Mouse (Mus musculus) embryonic stem cell, embryonic (primary cell): ENCODE measurements around the gene Dgkq.

Experiments
- CTCF ChIA-PET, 4 experiments: fragments of 300-600 bp in 2 of 4; fragments of 350-600 bp in 2 of 4; sonication (Branson Sonifier 250); formaldehyde crosslinking; loops; one replicate each; lab custom pipeline; 2022; ENCODE audit warnings: inconsistent platforms in 2 of 4; lab: Charles Lee
- POLR2A ChIA-PET, 4 experiments: fragments of 300-600 bp in 2 of 4; fragments of 350-600 bp in 2 of 4; sonication (Branson Sonifier 250); formaldehyde crosslinking; loops; one replicate each; lab custom pipeline; 2022; ENCODE audit warnings: antibody characterized with exemption in 4 of 4, inconsistent platforms in 1 of 4; lab: Charles Lee

The Dgkq gene

DNA sequence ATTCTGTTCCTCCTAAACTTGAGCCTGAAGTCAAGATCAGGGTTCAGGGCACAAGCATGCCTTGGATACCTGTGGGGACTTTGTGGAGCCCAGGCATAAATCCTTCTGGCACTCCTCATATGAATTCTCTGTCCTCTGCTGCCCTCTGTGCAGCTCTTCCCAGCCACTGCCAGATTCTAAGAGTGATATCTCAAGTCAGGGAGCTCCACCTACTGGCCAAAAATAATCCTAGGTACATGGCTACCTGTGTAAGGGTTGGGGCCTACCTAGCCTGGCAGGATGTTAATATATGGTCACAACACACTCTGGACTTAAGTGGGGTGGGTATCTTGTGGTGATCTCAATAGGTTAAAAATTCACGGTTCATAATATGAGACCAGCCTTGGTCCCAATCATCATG, 17.6 kb downstream of the Dgkq start:
- ChIA-PET POLR2A (interaction anchor here in 3 of 4 experiments (0.6 to 3.5 kb wide), 18 partner anchors 9 to 367 kb away, joined by 3 to 30 read pairs (median 4); partner anchors contain the start of genes Idua (in 3 of the 3), Gak (in 2 of the 3), Tmem175 (in 2 of the 3) and Dgkq (in 1 of the 3)), CTCF (interaction anchor here (0.6 to 4.0 kb wide), 32 partner anchors 8 to 618 kb away, joined by 3 to 25 read pairs (median 3); partner anchors contain the start of genes Gak (in 3 of the 4), Idua (in 3 of the 4), Tmem175 (in 3 of the 4) and Dgkq (in 2 of the 4))

- ChIA-PET POLR2A (interaction anchor here in 3 of 4 experiments (0.6 to 3.5 kb wide), 19 partner anchors 9 to 366 kb away, joined by 3 to 30 read pairs (median 4); partner anchors contain the start of genes Idua (in 3 of the 3), Gak (in 2 of the 3), Tmem175 (in 2 of the 3) and Dgkq (in 1 of the 3)), CTCF (interaction anchor here (0.6 to 4.0 kb wide), 33 partner anchors 8 to 617 kb away, joined by 3 to 25 read pairs (median 3); partner anchors contain the start of genes Gak (in 3 of the 4), Idua (in 3 of the 4), Tmem175 (in 3 of the 4) and Dgkq (in 2 of the 4))
These were observed 18.2 kb downstream of the Dgkq start for GRCm38 (mm10) chr5:108651136-108651720.

GRCm38 (mm10) chr5:108650341-108650740, 19.1 kb downstream of the Dgkq start:
- CTCF ChIA-PET: interaction anchor here in 3 of 4 experiments (0.6 to 4.0 kb wide), 7 partner anchors 11 to 436 kb away, joined by 3 to 25 read pairs (median 8); partner anchors contain the start of genes Dgkq (in 2 of the 3), Gak (in 1 of the 3), Idua (in 1 of the 3) and Tmem175 (in 1 of the 3)

GRCm38 (mm10) chr5:108648937-108649576, 20.4 kb downstream of the Dgkq start:
- CTCF ChIA-PET: interaction anchor here in 1 of 4 experiments (1.1 to 4.0 kb wide), 3 partner anchors 12 to 222 kb away, joined by 3 to 25 read pairs (median 3); partner anchors contain the start of genes Fgfrl1 and Idua
- POLR2A ChIA-PET: interaction anchor here in 2 of 4 experiments (1.4 to 4.3 kb wide), 8 partner anchors 9 to 746 kb away, joined by 3 to 30 read pairs (median 8); partner anchors contain the start of genes Gak (in 2 of the 2), Idua (in 2 of the 2) and Tmem175 (in 2 of the 2)

More at GRCm38 (mm10) chr5:108650341-108650740, 19.1 kb downstream of the Dgkq start:
- POLR2A ChIA-PET: interaction anchor here in 3 of 4 experiments (0.9 to 3.5 kb wide), 6 partner anchors 9 to 21 kb away, joined by 3 to 30 read pairs (median 9); partner anchors contain the start of genes Gak (in 2 of the 3), Idua (in 2 of the 3) and Tmem175 (in 2 of the 3)

DNA sequence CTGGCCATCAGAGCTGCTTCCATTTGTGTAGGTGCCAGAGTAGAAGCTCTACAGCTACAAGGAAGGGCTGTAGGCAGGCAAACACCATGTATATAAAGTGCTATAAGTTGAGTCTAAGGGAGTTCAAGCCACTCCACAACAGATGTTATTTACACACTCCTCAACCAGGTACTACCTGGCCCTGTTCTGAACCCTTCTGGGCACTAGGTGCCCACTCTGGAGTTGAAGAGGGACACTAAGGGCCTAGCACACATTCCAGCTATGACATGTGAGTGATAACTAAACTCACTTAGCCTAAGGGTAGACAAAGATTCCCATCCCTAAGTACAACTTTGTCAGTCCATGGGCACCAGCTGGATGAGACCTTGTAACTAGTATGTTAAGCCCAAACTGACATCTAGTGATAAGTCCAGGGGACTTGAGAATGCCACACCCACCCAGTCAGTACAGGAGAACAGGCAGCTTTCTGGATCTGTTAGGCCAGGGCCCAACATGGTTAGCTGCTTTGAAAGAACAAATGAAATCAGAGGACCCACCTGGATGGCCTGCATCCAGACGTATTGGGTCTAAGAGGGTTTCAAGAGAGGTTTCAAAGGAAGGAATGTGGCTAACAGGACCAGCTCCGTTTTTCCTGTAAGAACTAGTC, 21.5 kb downstream of the Dgkq start:
- CTCF ChIA-PET: interaction anchor here in 2 of 4 experiments (0.6 to 1.3 kb wide), 3 partner anchors 18 to 221 kb away, joined by 3 read pairs; no protein-coding TSS in a partner anchor

GRCm38 (mm10) chr5:108647311-108647710, 22.2 kb downstream of the Dgkq start:
- ChIA-PET CTCF (interaction anchor here in 2 of 4 experiments (0.7 to 0.9 kb wide), 2 partner anchors 19 to 384 kb away, joined by 3 read pairs; no protein-coding TSS in a partner anchor), POLR2A (interaction anchor here in 3 of 4 experiments (1.1 to 4.3 kb wide), 6 partner anchors 13 to 745 kb away, joined by 3 to 25 read pairs (median 4); partner anchors contain the start of gene Idua (in 2 of the 3))

More for the DNA sequence above, 21.5 kb downstream of the Dgkq start:
- POLR2A ChIA-PET: interaction anchor here in 3 of 4 experiments (1.1 to 4.3 kb wide), 7 partner anchors 12 to 745 kb away, joined by 3 to 25 read pairs (median 4); partner anchors contain the start of genes Idua (in 2 of the 3), Gak (in 1 of the 3) and Tmem175 (in 1 of the 3)

GRCm38 (mm10) chr5:108646343-108646660, 23.2 kb downstream of the Dgkq start:
- ChIA-PET CTCF (no interaction called here), POLR2A (interaction anchor here in 2 of 4 experiments (1.4 to 4.3 kb wide), 3 partner anchors 14 to 16 kb away, joined by 4 to 25 read pairs (median 14); partner anchors contain the start of gene Idua (in 2 of the 2))

DNA sequence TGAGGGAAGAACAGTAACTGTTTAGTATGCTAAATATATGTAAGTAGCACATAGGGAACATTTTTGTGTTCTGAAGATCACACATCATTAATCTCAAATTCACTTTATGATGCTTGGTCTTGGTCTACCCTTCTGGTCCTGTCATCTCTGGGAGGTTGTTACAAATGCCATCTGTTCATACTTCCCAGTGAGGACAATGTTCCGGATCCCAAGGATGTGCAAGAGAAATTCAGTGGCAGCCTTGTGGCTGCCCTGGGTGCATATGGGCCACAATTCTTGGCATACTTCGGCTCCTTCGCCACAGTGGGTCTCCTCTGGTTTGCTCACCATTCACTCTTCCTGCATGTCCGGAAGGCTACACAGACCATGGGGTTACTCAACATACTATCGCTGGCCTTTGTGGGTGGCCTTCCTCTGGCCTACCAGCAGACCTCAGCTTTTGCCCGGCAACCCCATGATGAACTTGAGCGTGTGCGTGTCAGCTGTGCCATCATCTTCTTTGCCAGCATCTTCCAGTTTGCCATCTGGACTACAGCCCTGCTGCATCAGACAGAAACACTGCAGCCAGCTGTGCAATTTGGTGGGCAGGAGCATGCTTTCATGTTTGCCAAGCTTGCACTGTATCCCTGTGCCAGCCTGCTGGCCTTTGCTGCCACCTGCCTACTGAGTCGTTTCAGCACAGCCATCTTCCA, 23.7 kb downstream of the Dgkq start:
- CTCF ChIA-PET: no interaction called here
- POLR2A ChIA-PET: interaction anchor here in 2 of 4 experiments (0.6 to 4.3 kb wide), 3 partner anchors 14 to 926 kb away, joined by 4 to 25 read pairs (median 5); partner anchors contain the start of gene Idua (in 1 of the 2)

GRCm38 (mm10) chr5:108643674-108644073, 25.8 kb downstream of the Dgkq start:
- CTCF ChIA-PET: interaction anchor here in 1 of 4 experiments (0.6 kb wide), 1 partner anchor 764 kb away, joined by 3 read pairs; no protein-coding TSS in a partner anchor
- POLR2A ChIA-PET: interaction anchor here in 2 of 4 experiments (0.8 to 3.0 kb wide), 4 partner anchors 10 to 26 kb away, joined by 3 to 13 read pairs (median 4); partner anchors contain the start of genes Dgkq (in 1 of the 2), Gak (in 1 of the 2) and Tmem175 (in 1 of the 2)

DNA sequence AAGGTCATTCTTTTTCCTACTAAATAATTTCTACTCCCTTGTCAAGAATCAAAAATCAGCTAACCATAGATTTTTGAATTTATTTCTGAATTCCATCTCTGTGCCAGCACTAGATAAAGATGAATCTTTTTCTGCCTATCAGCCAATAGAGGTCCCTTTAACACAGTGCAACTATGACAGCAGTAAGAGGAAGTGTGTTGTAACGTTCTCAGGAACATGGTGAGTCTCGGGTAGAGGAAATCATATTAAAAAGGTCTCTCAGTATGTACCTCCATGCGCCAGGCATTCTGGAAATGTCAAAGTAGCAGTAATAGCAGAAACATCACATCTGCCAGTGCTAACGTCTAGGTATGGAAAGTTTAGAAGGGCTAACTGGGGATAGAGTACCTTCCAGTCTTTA, 33.3 kb downstream of the Dgkq start:
- CTCF ChIA-PET: no interaction called here
- POLR2A ChIA-PET: interaction anchor here in 2 of 4 experiments (0.6 to 0.7 kb wide), 2 partner anchors 11 to 831 kb away, joined by 3 to 5 read pairs; no protein-coding TSS in a partner anchor

DNA sequence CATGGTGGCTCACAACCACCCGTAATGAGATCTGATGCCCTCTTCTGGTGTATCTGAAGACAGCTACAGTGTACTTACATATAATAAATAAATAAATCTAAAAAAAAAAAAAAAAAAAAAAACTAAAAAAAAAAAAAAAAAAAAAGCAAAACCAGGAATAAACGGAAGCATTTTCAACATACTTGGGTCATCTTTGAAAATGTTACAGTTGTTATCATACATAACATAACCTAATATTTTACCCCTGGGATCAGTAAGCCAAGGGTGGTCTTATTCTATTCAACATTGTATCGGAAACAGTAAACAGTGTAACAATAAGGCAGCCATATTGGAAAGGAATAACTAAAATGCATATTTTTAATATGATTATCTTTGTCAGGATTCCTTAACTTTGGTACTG, 35.4 kb downstream of the Dgkq start:
- POLR2A ChIA-PET: interaction anchor here in 1 of 4 experiments (0.5 to 1.6 kb wide), 2 partner anchors 9 to 100 kb away, joined by 5 to 9 read pairs; no protein-coding TSS in a partner anchor
- CTCF ChIA-PET: interaction anchor here in 1 of 4 experiments (0.7 to 1.3 kb wide), 2 partner anchors 18 to 207 kb away, joined by 3 read pairs; no protein-coding TSS in a partner anchor

DNA sequence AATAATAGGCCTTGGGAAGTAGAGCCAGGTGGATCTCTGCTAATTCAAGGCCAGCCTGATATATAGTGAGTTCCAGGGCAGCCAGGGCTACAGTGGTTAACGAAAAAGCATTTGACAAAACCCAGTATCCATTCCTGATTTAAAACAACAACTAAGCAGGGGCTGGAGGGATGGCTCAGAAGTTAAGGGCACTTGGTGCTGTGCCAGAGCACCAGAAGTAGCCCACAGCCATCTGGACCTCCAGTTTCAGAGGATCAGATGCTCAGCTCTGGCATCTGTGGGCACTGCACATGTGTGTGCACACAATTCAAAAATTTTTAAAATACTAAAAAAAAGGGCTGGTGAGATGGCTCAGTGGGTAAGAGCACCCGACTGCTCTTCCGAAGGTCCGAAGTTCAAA, 35.8 kb downstream of the Dgkq start:
- CTCF ChIA-PET: interaction anchor here in 1 of 4 experiments (0.7 to 1.7 kb wide), 3 partner anchors 18 to 207 kb away, joined by 3 read pairs; no protein-coding TSS in a partner anchor
- POLR2A ChIA-PET: interaction anchor here in 1 of 4 experiments (1.6 kb wide), 1 partner anchor 10 kb away, joined by 5 read pairs; no protein-coding TSS in a partner anchor

DNA sequence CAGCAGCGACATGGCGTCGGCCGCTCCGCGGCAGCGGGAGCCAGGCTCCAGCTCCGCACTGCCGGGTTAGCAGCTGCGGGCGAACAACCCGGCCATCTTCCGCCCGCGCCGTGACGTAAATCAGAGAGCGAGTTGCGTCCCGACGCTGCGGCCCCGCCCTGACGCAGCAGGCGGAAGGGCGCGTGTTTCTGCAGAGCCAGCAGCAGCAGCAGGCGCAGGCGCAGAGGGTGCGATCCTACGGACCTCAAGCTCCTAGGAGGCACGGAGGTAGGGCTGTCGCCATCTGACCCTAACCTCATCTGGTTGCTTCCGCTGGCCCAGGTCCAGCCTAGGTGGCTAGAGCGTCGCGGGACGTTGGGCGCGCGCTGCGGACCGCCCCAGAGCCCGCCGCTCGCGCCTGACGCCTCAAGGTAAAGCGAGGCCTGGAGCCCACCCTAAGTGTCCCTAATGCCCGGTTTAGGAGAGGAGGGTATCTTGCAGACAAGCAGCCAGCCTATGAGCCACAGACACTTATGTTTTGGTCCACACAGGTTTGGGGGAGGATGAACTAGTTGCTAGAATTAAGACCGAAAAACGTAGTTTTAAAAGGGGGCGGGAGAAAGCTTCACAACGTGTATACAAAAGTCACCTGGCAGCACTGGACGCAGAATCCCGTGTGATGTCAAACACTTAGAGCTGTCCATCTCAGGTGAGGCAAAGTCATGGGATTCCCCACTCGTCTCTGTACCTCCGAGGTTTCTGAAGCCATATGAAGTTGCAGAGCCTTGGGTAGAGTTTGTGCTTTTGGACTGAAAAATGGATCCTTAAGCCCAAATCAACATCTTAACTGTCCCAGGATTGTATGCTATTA, 39.6 kb downstream of the Dgkq start, which contains the start of the genes Gak and Tmem175:
Gene Gak (minus strand): TSS at position 122 of the 850 bp plus-strand sequence.
Gene Tmem175 (plus strand): TSS at position 137 of the 850 bp plus-strand sequence.
- ChIA-PET CTCF (interaction anchor here in 3 of 4 experiments (1.0 to 1.8 kb wide), 12 partner anchors 21 to 203 kb away, joined by 3 to 12 read pairs (median 4); no protein-coding TSS in a partner anchor), POLR2A (interaction anchor here (0.6 to 5.4 kb wide), 61 partner anchors 8 to 1844 kb away, joined by 3 to 27 read pairs (median 4); partner anchors contain the start of genes Idua (in 4 of the 4), Pcgf3 (in 3 of the 4), Atp5k (in 2 of the 4) and Dgkq (in 2 of the 4))

DNA sequence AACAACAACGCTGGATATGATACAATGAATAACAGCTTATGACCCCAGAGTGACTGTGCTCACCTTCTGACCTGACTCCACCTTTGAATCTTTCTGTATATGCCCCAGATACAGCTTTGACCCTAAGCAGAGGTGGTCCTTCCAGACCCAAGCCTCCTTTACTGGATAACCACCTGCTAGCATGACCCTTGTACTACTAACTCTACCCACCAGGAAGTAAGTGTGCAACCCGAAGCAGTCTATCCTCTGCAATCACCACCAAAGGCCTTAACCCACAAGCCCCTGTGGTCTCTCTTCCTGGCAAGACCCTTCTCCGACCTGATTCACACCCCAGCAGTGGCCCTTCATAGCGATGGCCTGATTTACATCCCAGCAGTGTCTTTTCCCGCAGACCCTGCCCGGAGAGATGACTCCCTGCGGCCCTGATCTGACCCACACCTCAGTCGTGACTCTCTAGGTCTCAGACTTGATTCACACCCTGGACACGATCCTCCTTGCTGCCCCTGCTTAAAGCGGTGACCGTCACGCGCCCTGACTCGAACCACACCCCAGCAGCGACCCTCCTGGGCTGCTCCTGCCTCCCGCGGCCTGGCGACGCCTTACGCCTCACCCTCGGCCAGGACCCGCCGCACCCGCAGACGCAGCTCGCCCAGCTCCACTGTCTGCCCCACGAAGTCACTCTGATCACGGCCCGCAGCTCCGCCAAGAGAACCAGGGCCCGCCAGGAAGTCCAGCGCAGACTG, 40.4 kb downstream of the Dgkq start:
- POLR2A ChIA-PET: interaction anchor here (0.6 to 5.4 kb wide), 55 partner anchors 8 to 979 kb away, joined by 3 to 27 read pairs (median 4); partner anchors contain the start of genes Idua (in 3 of the 4), Pcgf3 (in 3 of the 4), Atp5k (in 2 of the 4) and Dgkq (in 2 of the 4)
- CTCF ChIA-PET: interaction anchor here in 3 of 4 experiments (0.6 to 1.8 kb wide), 11 partner anchors 19 to 202 kb away, joined by 3 to 9 read pairs (median 4); no protein-coding TSS in a partner anchor
